Mouse (Mus musculus): ENCODE results near the gene Ptpre. TPM values are rescaled to one million over a fixed set of nuclear protein-coding genes. Genes with fewer than 3 reads are reported as not detected.

Gene Ptpre
- polyA plus RNA-seq, 2 experiments = 1.8 to 1.9 TPM

GRCm38 (mm10) chr7:135641698-135642507, 104.6 kb downstream of the Ptpre start:
- Histone ChIP-seq H3K4me1 (replicated peaks; ENCODE audit: control insufficient read depth in 2 of 2, insufficient read depth in 2 of 2, low read length in 1 of 2) (no peaks in the 10 kb centered on the region), H3K4me3 (ENCODE audit: insufficient read depth in 1 of 2, low read depth in 2 of 2, low read length in 2 of 2) (no peak overlapping the region), H3K9ac (replicated peaks) (no peak overlapping the region), H3K4me2 (ENCODE audit: low read depth) (no peak overlapping the region), H3K27ac (no peak overlapping the region), H3K27me3 (ENCODE audit: control insufficient read depth, insufficient read depth, low read length) (no peaks in the 10 kb centered on the region), H3K9me3 (ENCODE audit: control insufficient read depth, low read length) (no peaks in the 10 kb centered on the region), H3K36me3 (replicated peaks; ENCODE audit: control insufficient read depth, insufficient read depth, low read depth) (no peaks in the 10 kb centered on the region)
- ATAC-seq (ENCODE audit: insufficient read depth) (no peak), DNase-seq (ENCODE audit: low read depth in 3 of 3, low spot score in 3 of 3) (no peak)
- TF ChIP-seq EP300 (IDR thresholded peaks at IDR 0.05; ENCODE audit: low read depth) = no peak
- peak; percentile 62 for TF ChIP-seq CTCF (IDR thresholded peaks at IDR 0.05; ENCODE audit: low read depth)
- WGBS (ENCODE audit: insufficient replicate concordance) = 61% methylated on average over 14 of the region's 14 CpGs

- ATAC-seq (ENCODE audit: insufficient read depth) (no peak), DNase-seq (ENCODE audit: low read depth in 3 of 3, low spot score in 3 of 3) (no peak)
- Histone ChIP-seq H3K4me1 (replicated peaks; ENCODE audit: control insufficient read depth in 2 of 2, insufficient read depth in 2 of 2, low read length in 1 of 2) (no peaks in the 10 kb centered on the region; a peak in 1 of 4 replicates), H3K9ac (replicated peaks) (no peak overlapping the region), H3K9me3 (ENCODE audit: control insufficient read depth, low read length) (no peaks in the 10 kb centered on the region), H3K27me3 (ENCODE audit: control insufficient read depth, insufficient read depth, low read length) (no peaks in the 10 kb centered on the region), H3K36me3 (replicated peaks; ENCODE audit: control insufficient read depth, insufficient read depth, low read depth) (no peaks in the 10 kb centered on the region), H3K27ac (no peak overlapping the region), H3K4me2 (ENCODE audit: low read depth) (no peak overlapping the region), H3K4me3 (ENCODE audit: insufficient read depth in 1 of 2, low read depth in 2 of 2, low read length in 2 of 2) (no peak overlapping the region)
- TF ChIP-seq CTCF (IDR thresholded peaks at IDR 0.05; ENCODE audit: low read depth) = no peak
- no peak for TF ChIP-seq EP300 (IDR thresholded peaks at IDR 0.05; ENCODE audit: low read depth)
- 57% methylated on average over 1 of the region's 1 CpGs for WGBS (ENCODE audit: insufficient replicate concordance)
These were observed 107.2 kb downstream of the Ptpre start for GRCm38 (mm10) chr7:135644452-135644851.

GRCm38 (mm10) chr7:135646976-135647375, 109.7 kb downstream of the Ptpre start:
- Histone ChIP-seq H3K9me3 (ENCODE audit: control insufficient read depth, low read length) (no peaks in the 10 kb centered on the region), H3K4me1 (replicated peaks; ENCODE audit: control insufficient read depth in 2 of 2, insufficient read depth in 2 of 2, low read length in 1 of 2) (no peaks in the 10 kb centered on the region; a peak in 1 of 4 replicates), H3K9ac (replicated peaks) (no peak overlapping the region), H3K4me3 (ENCODE audit: insufficient read depth in 1 of 2, low read depth in 2 of 2, low read length in 2 of 2) (no peak overlapping the region), H3K4me2 (ENCODE audit: low read depth) (no peak overlapping the region), H3K27ac (no peak overlapping the region), H3K36me3 (replicated peaks; ENCODE audit: control insufficient read depth, insufficient read depth, low read depth) (no peaks in the 10 kb centered on the region), H3K27me3 (ENCODE audit: control insufficient read depth, insufficient read depth, low read length) (no peaks in the 10 kb centered on the region)
- WGBS (ENCODE audit: insufficient replicate concordance) = 83% methylated on average over 6 of the region's 6 CpGs
- ATAC-seq (ENCODE audit: insufficient read depth) = no peak
- no peak for TF ChIP-seq CTCF (IDR thresholded peaks at IDR 0.05; ENCODE audit: low read depth)
- DNase-seq (ENCODE audit: low read depth in 3 of 3, low spot score in 3 of 3) = no peak

- TF ChIP-seq CTCF (IDR thresholded peaks at IDR 0.05; ENCODE audit: low read depth) (no peak), EP300 (IDR thresholded peaks at IDR 0.05; ENCODE audit: low read depth) (no peak)
- Histone ChIP-seq H3K9ac (replicated peaks) (no peak overlapping the region), H3K27ac (no peak overlapping the region), H3K27me3 (ENCODE audit: control insufficient read depth, insufficient read depth, low read length) (no peaks in the 10 kb centered on the region), H3K9me3 (ENCODE audit: control insufficient read depth, low read length) (no peaks in the 10 kb centered on the region), H3K4me1 (replicated peaks; ENCODE audit: control insufficient read depth in 2 of 2, insufficient read depth in 2 of 2, low read length in 1 of 2) (no peaks in the 10 kb centered on the region; a peak in 1 of 4 replicates), H3K4me2 (ENCODE audit: low read depth) (no peak overlapping the region), H3K36me3 (replicated peaks; ENCODE audit: control insufficient read depth, insufficient read depth, low read depth) (no peaks in the 10 kb centered on the region), H3K4me3 (ENCODE audit: insufficient read depth in 1 of 2, low read depth in 2 of 2, low read length in 2 of 2) (no peak overlapping the region)
- DNase-seq (ENCODE audit: low read depth in 3 of 3, low spot score in 3 of 3) (no peak), ATAC-seq (ENCODE audit: insufficient read depth) (no peak)
- WGBS (ENCODE audit: insufficient replicate concordance) = 65% methylated on average over 8 of the region's 8 CpGs
These were observed 111.5 kb downstream of the Ptpre start for GRCm38 (mm10) chr7:135648821-135649220.

GRCm38 (mm10) chr7:135649306-135649705, 112.0 kb downstream of the Ptpre start:
- H3K27ac ChIP-seq = no peak overlapping the region
- H3K36me3 ChIP-seq (replicated peaks; ENCODE audit: control insufficient read depth, insufficient read depth, low read depth) = no peaks in the 10 kb centered on the region
- no peak overlapping the region for H3K9ac ChIP-seq (replicated peaks)
- 46% methylated on average over 1 of the region's 1 CpGs for WGBS (ENCODE audit: insufficient replicate concordance)
- no peak overlapping the region for H3K4me3 ChIP-seq (ENCODE audit: insufficient read depth in 1 of 2, low read depth in 2 of 2, low read length in 2 of 2)
- DNase-seq (ENCODE audit: low read depth in 3 of 3, low spot score in 3 of 3) (no peak), ATAC-seq (ENCODE audit: insufficient read depth) (no peak)
- H3K4me1 ChIP-seq (replicated peaks; ENCODE audit: control insufficient read depth in 2 of 2, insufficient read depth in 2 of 2, low read length in 1 of 2) = no peaks in the 10 kb centered on the region; a peak in 1 of 4 replicates
- no peak overlapping the region for H3K4me2 ChIP-seq (ENCODE audit: low read depth)
- H3K27me3 ChIP-seq (ENCODE audit: control insufficient read depth, insufficient read depth, low read length) = no peaks in the 10 kb centered on the region
- TF ChIP-seq EP300 (IDR thresholded peaks at IDR 0.05; ENCODE audit: low read depth) (no peak), CTCF (IDR thresholded peaks at IDR 0.05; ENCODE audit: low read depth) (no peak)
- no peaks in the 10 kb centered on the region for H3K9me3 ChIP-seq (ENCODE audit: control insufficient read depth, low read length)

Measured in liver, embryonic 14.5 days (tissue).